Mouse (Mus musculus) heart, embryonic 12.5 days (tissue): ENCODE measurements around the gene Hint2. TPM values are rescaled to one million over a fixed set of nuclear protein-coding genes. Genes with fewer than 3 reads are reported as not detected.

Experiments
- ATAC-seq: fragments of 200-750 bp; cut with Nextera tagmentation; 2 replicates; pipeline ENCODE4 v1.8.0; 2017; ENCODE audit warnings: moderate TSS enrichment, moderate library complexity; ENCODE audit not compliant: insufficient number of reproducible peaks, low FRiP score
- H3K27ac ChIP-seq: fragments of 300-500 bp; sonication (generic); 2 replicates; pipeline ENCODE4 v1.5.1; 2016; ENCODE audit warnings: mild to moderate bottlenecking, moderate library complexity; ENCODE audit not compliant: poor library complexity, severe bottlenecking
- H3K27me3 ChIP-seq: fragments of 300-500 bp; sonication (generic); replicated peaks from 2 replicates; pipeline ENCODE4 v1.6.1; 2016; ENCODE audit warnings: mild to moderate bottlenecking, moderate library complexity
- H3K36me3 ChIP-seq: fragments of 300-500 bp; sonication (generic); 2 replicates; pipeline ENCODE4 v1.6.1; 2016; ENCODE audit warnings: mild to moderate bottlenecking, moderate library complexity
- H3K4me1 ChIP-seq: fragments of 300-500 bp; sonication (generic); replicated peaks from 2 replicates; pipeline ENCODE4 v1.6.1; 2016; ENCODE audit warnings: mild to moderate bottlenecking
- H3K4me2 ChIP-seq: fragments of 300-500 bp; sonication (generic); 2 replicates; pipeline ENCODE4 v1.6.1; 2016; ENCODE audit warnings: mild to moderate bottlenecking, moderate library complexity
- H3K4me3 ChIP-seq: fragments of 300-500 bp; sonication (generic); 2 replicates; pipeline ENCODE4 v1.5.1; 2016; ENCODE audit warnings: mild to moderate bottlenecking
- H3K9ac ChIP-seq: fragments of 300-500 bp; sonication (generic); 2 replicates; pipeline ENCODE4 v1.6.1; 2016; ENCODE audit warnings: mild to moderate bottlenecking, moderate library complexity
- H3K9me3 ChIP-seq: fragments of 300-500 bp; sonication (generic); replicated peaks from 2 replicates; pipeline ENCODE4 v1.6.1; 2016; ENCODE audit warnings: mild to moderate bottlenecking, moderate library complexity
- WGBS: fragments of 180-500 bp; shearing (Covaris S2); methylation state at CpG from one replicate; pipeline ENCODE4 v1.1.7; 2016; 5-methylcytosine and 5-hydroxymethylcytosine counted together
- polyA plus RNA-seq: library from polyadenylated mRNA; unstranded; fragments of >200 nt; fragmentation: Nextera tagmentation; extraction: Ambion mirVana; gene quantifications from 2 replicates; pipeline ENCODE4 v1.2.1, GENCODE M21; 2016

Gene Hint2
- polyA plus RNA-seq, 1 experiment from 2014 or later = 130 TPM

DNA sequence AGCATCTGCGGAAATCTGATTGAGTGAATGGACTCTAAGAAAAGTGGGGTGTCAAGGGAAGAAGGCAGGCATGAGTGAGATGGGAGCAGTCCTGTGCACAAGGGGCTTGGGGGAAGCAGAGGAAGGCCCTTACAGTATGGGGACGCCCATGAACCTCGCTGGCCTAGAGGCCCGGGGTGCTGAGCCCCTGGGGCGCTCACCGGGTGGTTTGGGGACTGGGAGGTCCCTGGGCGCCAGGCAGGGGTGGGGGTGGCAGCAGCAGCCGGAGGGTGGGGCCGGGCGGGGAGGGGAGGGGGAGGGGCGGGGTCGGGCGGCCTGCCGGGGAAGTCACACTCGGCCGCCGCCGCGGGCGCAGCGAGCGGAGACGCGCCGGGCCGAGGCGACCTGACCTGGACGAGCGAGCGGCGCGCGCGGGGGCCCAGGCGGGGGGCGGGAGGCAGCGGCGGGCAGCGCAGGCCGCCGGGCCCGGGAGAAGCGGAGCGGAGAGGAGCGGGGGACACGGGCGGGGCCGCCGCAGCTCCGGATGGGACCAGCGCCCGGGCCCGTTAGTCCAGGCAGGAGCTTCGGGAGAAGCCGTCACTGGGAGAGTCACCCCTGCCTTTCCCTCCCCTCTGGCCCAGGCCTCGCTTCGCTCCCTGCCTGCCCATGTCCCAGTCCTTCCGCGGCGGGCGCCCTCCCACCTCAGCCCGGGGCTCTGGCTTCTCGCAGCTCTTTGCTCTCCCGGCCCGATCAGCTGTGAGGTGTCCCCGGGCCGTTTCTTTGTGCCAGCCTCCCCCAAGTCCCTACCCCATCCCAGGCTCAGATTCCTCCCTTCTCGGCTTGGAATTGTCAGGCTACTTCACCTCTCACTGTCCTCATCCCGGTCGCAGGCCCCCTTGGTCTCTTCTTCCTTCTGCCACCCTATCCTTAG is 25.0 kb downstream of the Hint2 start, which contains the start of gene Npr2:
Npr2 (plus strand) TSS at position 890 of the 910 bp plus-strand sequence.
- ATAC-seq = peak; percentile 66
- Histone ChIP-seq H3K4me1 (peaks cover 38% of the 10 kb centered on the region), H3K27me3 (peaks cover 10% of the 10 kb centered on the region), H3K4me3 (peak within 1 kb of the TSS; percentile 67), H3K36me3 (no peaks in the 10 kb centered on the region), H3K9ac (peak within 1 kb of the TSS; percentile 89), H3K27ac (peak within 1 kb of the TSS; percentile 55; the same call in 1 of the 2 replicates), H3K9me3 (peaks cover 5% of the 10 kb centered on the region), H3K4me2 (peak within 1 kb of the TSS; percentile 93)
- WGBS = 1% methylated on average over 61 of the region's 70 CpGs

GRCm38 (mm10) chr4:43630671-43631045 is 25.6 kb downstream of the Hint2 start:
- H3K36me3 ChIP-seq = no peaks in the 10 kb centered on the region
- peaks cover 34% of the 10 kb centered on the region for H3K4me1 ChIP-seq
- WGBS = 29% methylated on average over 5 of the region's 5 CpGs
- H3K9ac ChIP-seq = no peak overlapping the region
- peaks cover 10% of the 10 kb centered on the region for H3K27me3 ChIP-seq
- peak overlapping the region; percentile 93 for H3K4me2 ChIP-seq
- peak overlapping the region; percentile 67; the same call in 1 of the 2 replicates for H3K4me3 ChIP-seq
- no peak overlapping the region for H3K27ac ChIP-seq
- peaks cover 7% of the 10 kb centered on the region for H3K9me3 ChIP-seq
- no peak for ATAC-seq

DNA sequence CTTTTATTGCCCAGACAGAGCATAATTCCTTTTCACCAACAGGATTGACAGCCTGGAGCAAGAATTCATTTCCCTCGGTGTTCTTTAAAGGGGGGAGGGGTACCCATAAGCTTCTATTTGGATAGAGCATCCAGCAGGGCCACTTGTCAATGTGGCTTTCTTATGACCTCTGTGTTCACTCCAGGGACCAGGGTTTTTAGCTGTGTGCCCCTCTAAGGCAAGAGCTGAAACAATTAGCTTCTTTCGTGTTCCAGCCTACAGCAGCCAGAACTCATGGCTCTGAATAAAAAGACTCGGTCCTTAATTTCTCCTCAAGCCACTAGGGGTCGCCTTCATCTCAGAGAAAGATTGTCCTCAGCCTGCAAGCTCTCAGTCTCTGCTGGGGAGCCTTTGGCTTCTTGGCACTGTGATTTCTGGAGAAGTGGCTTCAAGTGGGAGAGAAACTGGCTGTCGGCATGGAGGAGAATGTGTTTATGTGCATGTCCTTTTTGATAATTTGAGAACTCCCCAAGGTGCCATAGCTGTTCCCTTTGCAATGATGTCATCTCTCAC is 26.2 kb downstream of the Hint2 start:
- Histone ChIP-seq H3K9me3 (peaks cover 13% of the 10 kb centered on the region), H3K4me3 (no peak overlapping the region), H3K4me1 (peaks cover 28% of the 10 kb centered on the region), H3K9ac (no peak overlapping the region; the same call in 1 of the 2 replicates), H3K4me2 (peak overlapping the region; percentile 49), H3K36me3 (no peaks in the 10 kb centered on the region), H3K27ac (no peak overlapping the region), H3K27me3 (peaks cover 10% of the 10 kb centered on the region)
- WGBS = 5% methylated on average over 5 of the region's 5 CpGs
- ATAC-seq = no peak

DNA sequence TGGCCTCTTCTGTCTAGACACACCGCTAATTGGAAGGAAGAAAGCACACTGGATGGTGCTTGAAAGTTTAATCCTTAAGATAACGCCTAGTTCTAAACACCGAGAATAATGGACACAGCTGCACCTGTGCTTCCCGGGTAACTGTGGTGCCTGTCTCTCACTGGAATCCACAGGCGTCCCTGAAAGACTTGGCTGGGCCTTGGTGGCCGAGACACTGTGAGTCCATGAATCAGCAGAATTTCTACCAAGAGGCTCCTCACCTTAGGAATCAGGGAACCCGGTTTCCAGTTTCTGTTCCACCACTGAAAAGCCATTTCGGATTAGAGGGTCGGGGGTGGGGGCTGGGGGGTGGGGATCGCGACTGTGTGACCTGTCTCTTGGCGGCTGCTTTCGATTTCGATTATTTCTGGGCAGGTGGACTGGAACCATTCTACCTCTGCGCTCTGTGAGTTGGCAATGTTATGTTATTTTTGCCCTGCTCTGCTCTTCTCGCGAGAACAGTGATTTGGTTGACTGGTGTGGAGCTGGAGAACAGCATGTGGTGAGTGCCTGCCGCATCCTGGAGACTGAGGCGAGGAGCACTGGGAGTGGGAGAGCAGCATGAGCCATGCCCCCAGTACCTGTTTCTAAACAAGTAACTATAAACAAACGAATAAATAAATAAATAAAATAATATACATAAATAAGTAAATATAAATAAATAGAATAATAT is 27.0 kb downstream of the Hint2 start:
- Histone ChIP-seq H3K9me3 (peaks cover 15% of the 10 kb centered on the region), H3K27me3 (peaks cover 10% of the 10 kb centered on the region), H3K4me2 (peak overlapping the region; percentile 41), H3K4me1 (peaks cover 23% of the 10 kb centered on the region), H3K27ac (no peak overlapping the region), H3K36me3 (no peaks in the 10 kb centered on the region), H3K9ac (no peak overlapping the region), H3K4me3 (0 out of 2 replicates have a peak overlapping the region, but pooled peaks have one; percentile 2)
- WGBS = 36% methylated on average over 20 of the region's 20 CpGs
- no peak for ATAC-seq

DNA sequence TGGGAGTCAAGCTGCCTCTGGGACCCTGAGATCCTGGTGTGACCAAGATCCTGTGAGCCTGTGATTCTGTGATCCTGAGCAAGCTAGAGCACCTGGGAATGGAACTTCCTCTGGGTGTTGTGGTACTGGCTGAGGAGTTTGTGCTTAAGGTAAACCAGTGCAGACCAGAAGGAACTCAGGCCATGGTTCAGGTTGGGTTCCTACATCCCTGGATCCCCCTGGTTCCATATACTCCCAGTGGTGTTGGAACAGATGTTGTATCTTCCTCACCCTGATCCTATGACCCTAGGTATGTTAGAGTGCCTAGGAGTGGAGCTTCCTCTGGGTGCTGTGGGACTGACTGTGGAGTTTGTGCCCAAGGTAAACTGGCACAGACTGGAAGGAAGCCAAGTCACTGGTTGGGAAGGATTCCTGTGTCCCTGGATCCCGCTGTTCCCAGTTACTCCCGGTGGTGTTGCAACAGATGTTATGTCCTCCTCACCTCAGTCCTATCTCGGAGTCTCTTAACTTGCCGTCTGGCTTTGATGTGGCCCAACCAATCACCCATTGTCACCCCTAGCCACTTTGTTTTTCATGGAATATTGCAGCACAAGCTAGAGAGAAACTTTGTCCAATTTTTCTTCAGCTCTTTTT is 36.0 kb downstream of the Hint2 start:
- H3K4me3 ChIP-seq = no peak overlapping the region
- no peaks in the 10 kb centered on the region for H3K4me1 ChIP-seq
- no peak overlapping the region for H3K9ac ChIP-seq
- WGBS = 65% methylated on average over 4 of the region's 4 CpGs
- H3K36me3 ChIP-seq = no peaks in the 10 kb centered on the region
- H3K9me3 ChIP-seq = peaks cover 3% of the 10 kb centered on the region
- H3K27ac ChIP-seq = no peak overlapping the region
- no peak for ATAC-seq
- H3K27me3 ChIP-seq = no peaks in the 10 kb centered on the region
- H3K4me2 ChIP-seq = no peak overlapping the region

DNA sequence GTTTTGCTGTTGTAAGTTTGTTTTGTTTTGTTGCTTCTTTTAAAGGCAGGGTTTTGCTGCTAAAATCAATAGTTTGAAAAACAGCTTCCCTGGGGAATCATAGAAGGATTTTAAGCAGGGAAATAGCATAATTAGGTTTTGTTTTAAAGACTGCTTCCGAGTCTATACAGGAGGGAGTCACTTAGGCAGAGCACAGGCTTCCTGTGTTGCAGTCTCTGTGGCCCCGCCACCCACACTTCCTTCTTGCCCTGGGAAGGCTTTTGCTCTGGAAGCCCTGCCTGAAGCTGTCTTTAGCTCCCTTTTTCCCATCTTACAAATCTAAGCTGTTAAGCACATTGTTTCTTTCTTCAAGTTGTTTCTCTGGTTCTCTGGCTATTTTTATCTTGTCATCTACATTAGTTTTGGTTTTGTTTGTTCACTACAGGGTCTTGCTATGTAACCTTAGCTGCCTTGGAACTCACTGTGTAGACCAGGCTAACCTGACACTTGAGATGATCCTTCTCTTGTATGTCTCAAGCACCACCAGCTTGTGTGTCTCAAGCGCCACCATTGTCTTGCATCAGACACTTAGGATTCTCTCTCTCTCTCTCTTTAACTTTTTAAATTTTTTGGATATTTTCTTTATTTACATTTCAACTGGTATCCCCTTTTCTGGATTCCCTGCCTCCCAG is 43.1 kb downstream of the Hint2 start:
- H3K4me2 ChIP-seq = no peak overlapping the region
- no peak overlapping the region for H3K9ac ChIP-seq
- H3K27me3 ChIP-seq = no peaks in the 10 kb centered on the region
- no peak for ATAC-seq
- H3K36me3 ChIP-seq = no peaks in the 10 kb centered on the region
- no peaks in the 10 kb centered on the region for H3K4me1 ChIP-seq
- WGBS = 60% methylated on average over 3 of the region's 3 CpGs
- no peak overlapping the region for H3K4me3 ChIP-seq
- no peaks in the 10 kb centered on the region for H3K9me3 ChIP-seq
- no peak overlapping the region for H3K27ac ChIP-seq

- no peaks in the 10 kb centered on the region for H3K27me3 ChIP-seq
- H3K9ac ChIP-seq = no peak overlapping the region
- no peak overlapping the region for H3K27ac ChIP-seq
- H3K4me3 ChIP-seq = no peak overlapping the region
- H3K4me2 ChIP-seq = no peak overlapping the region
- no peaks in the 10 kb centered on the region for H3K9me3 ChIP-seq
- WGBS = 51% methylated on average over 10 of the region's 10 CpGs
- no peak for ATAC-seq
- no peaks in the 10 kb centered on the region for H3K36me3 ChIP-seq
- no peaks in the 10 kb centered on the region for H3K4me1 ChIP-seq
Measured at GRCm38 (mm10) chr4:43612534-43612933, 43.7 kb downstream of the Hint2 start.

GRCm38 (mm10) chr4:43604751-43605685 is 51.2 kb downstream of the Hint2 start:
- Histone ChIP-seq H3K9ac (no peak overlapping the region), H3K27me3 (no peaks in the 10 kb centered on the region), H3K4me1 (peaks cover 10% of the 10 kb centered on the region), H3K4me3 (no peak overlapping the region), H3K4me2 (no peak overlapping the region), H3K27ac (no peak overlapping the region), H3K9me3 (no peaks in the 10 kb centered on the region), H3K36me3 (no peaks in the 10 kb centered on the region)
- 0 out of 2 replicates have a peak, but pooled peaks have one; percentile 18 for ATAC-seq
- 40% methylated on average over 9 of the region's 9 CpGs for WGBS
